In genomic region chr8:90868334-90868733, GRCm38 (mm10) we compare ENCODE assay signal across 11 mouse cellular contexts. TPM values are rescaled to one million over a fixed set of nuclear protein-coding genes. Genes with fewer than 3 reads are reported as not detected.
DNase-seq lines count a peak whose midpoint lies in the region; ATAC-seq and TF ChIP-seq lines count a peak whose summit lies in the region.
"Had no signal": no experiment of that assay in that cellular context is flagged by ENCODE, and none has a peak within 500 bp of the region (broad histone marks: within the 10 kb centered on the region; RNA-seq: fewer than 3 reads in every experiment).

No protein-coding gene starts in this region.

- TF ChIP-seq CTCF in small intestine, adult 2 months (IDR thresholded peaks at IDR 0.05; ENCODE audit: extremely low read depth, insufficient read length, insufficient replicate concordance, low read depth, low read length), result no peak

- H3K4me1 ChIP-seq in neural tube, embryonic 13.5 days (replicated peaks), result peaks cover 48% of the 10 kb centered on the region
- H3K4me1 ChIP-seq in small intestine, adult 2 months (ENCODE audit: control insufficient read depth, insufficient read depth, insufficient read length, low read length), result peaks cover 33% of the 10 kb centered on the region

- H3K36me3 ChIP-seq in neural tube, embryonic 13.5 days, result no peaks in the 10 kb centered on the region
- no peaks in the 10 kb centered on the region for H3K36me3 ChIP-seq in small intestine, adult 2 months (ENCODE audit: control insufficient read depth, insufficient read depth, low read length)

- TF ChIP-seq POLR2A in small intestine, adult 2 months (IDR thresholded peaks at IDR 0.05; ENCODE audit: low read depth, low read length), result no peak

- peak overlapping the region; percentile 94; the same call in 1 of the 2 replicates for H3K27ac ChIP-seq in neural tube, embryonic 13.5 days (replicated peaks)
- peak overlapping the region; percentile 79 for H3K27ac ChIP-seq in small intestine, adult 2 months (ENCODE audit: insufficient read depth, low read depth, low read length)

- no peaks in the 10 kb centered on the region for H3K27me3 ChIP-seq in neural tube, embryonic 13.5 days
- H3K27me3 ChIP-seq in small intestine, adult 2 months (ENCODE audit: control insufficient read depth, insufficient read depth, low read length), result no peaks in the 10 kb centered on the region

- 65% methylated on average over 4 of the region's 4 CpGs for WGBS in neural tube, embryonic 13.5 days
- 64% methylated on average over 4 of the region's 4 CpGs for WGBS in small intestine, adult 2 months

- no peak for ATAC-seq in neural tube, embryonic 13.5 days (ENCODE audit: low read depth)
- no peak for ATAC-seq in inflammation-experienced regulatory T-cells, adult 6 months

- intact Hi-C loops in heart, postnatal 25 days (cut with DNase I), result loop anchor here (2.0 kb wide), 2 partner anchors 38 to 40 kb away; partner anchors contain the start of gene Chd9
- intact Hi-C loops in heart, postnatal 14 days (cut with DNase I), result no loop called here

- no peak overlapping the region for H3K4me3 ChIP-seq in neural tube, embryonic 13.5 days
- no peak overlapping the region for H3K4me3 ChIP-seq in small intestine, adult 2 months (ENCODE audit: low read depth, low read length)

- H3K9ac ChIP-seq in neural tube, embryonic 13.5 days, result no peak overlapping the region

- DNase-seq in heart, adult 8-10 months (ENCODE audit: low spot score), result peak; percentile 48
- DNase-seq in heart, postnatal 25 days (ENCODE audit: low spot score), result no peak
- no peak for DNase-seq in neural tube, embryonic 10.5 days (ENCODE audit: extremely low spot score, low spot score)
- DNase-seq in heart, postnatal 14 days, result peak; percentile 29 to 44
- DNase-seq in thymus, postnatal 14 days, result no peak

- no peaks in the 10 kb centered on the region for H3K9me3 ChIP-seq in neural tube, embryonic 13.5 days

- H3K4me2 ChIP-seq in neural tube, embryonic 13.5 days, result no peak overlapping the region

RNA-seq across cellular contexts. Expression of gene Chd9, which starts 40.2 kb away (rescaled TPM):
- 10 to 100 TPM; 37.4 to 51.6 (median 46.4) TPM for total RNA-seq in heart, adult 8-10 months (2022)
- 10 to 100 TPM; 52.7 to 53.4 TPM for total RNA-seq in heart, postnatal 25 days (2021)
- 78.3 and 83.7 TPM in 2 replicates for polyA plus RNA-seq in neural tube, embryonic 13.5 days (2015; fragmentation: Nextera tagmentation; extraction: Ambion mirVana)
- 10 to 100 TPM; 60.2 to 66.2 TPM for total RNA-seq in heart, postnatal 14 days (2021)
- 200 and 339 TPM in 2 replicates for polyA plus RNA-seq in small intestine, adult 2 months (2012; rRNA removed)
- polyA plus RNA-seq in inflammation-experienced regulatory T-cells, adult 6 months (2017; shearing (Covaris generic)), result 100 to 1,000 TPM in 2 of 3 experiments, 10 to 100 TPM in 1; 77.2 to 213 (median 144) TPM

RNA-seq across cellular contexts. Expression of gene Gm19935, which starts 51.1 kb away (rescaled TPM):
- not detected for total RNA-seq in heart, adult 8-10 months (2022)
- total RNA-seq in heart, postnatal 25 days (2021), result not detected
- 1.7 and 2.0 TPM in 2 replicates for polyA plus RNA-seq in neural tube, embryonic 13.5 days (2015; fragmentation: Nextera tagmentation; extraction: Ambion mirVana)
- total RNA-seq in heart, postnatal 14 days (2021), result under 1 TPM in 1 of 2 experiments, not detected in 1; 0.76 TPM
- polyA plus RNA-seq in small intestine, adult 2 months (2012; rRNA removed), result not detected in 2 replicates
- not detected for polyA plus RNA-seq in inflammation-experienced regulatory T-cells, adult 6 months (2017; shearing (Covaris generic))
- total RNA-seq: MEL had no signal
- polyA plus RNA-seq: liver, embryonic 16.5 days; spleen, adult 2 months had no signal

Comparison
In these comparisons a context has a peak if more than half of its experiments do, and no peak if none do; other contexts are left out.
1. DNase-seq: peak in heart, adult 8-10 months (single experiment) and heart, postnatal 14 days (2 of 2); none in heart, postnatal 25 days (single experiment), neural tube, embryonic 10.5 days (single experiment) and thymus, postnatal 14 days (single experiment).